Mouse (Mus musculus) liver, embryonic 15.5 days (tissue): Measurements from ENCODE around the gene Zmiz1. TPM values are rescaled to one million over a fixed set of nuclear protein-coding genes. Genes with fewer than 3 reads are reported as not detected.

Experiments
- ATAC-seq: fragments of 200-750 bp; cut with Nextera tagmentation; 2 replicates; pipeline ENCODE4 v1.8.0; 2017; ENCODE audit warnings: moderate number of reproducible peaks, mild to moderate bottlenecking, moderate library complexity; ENCODE audit not compliant: insufficient read depth
- H3K27ac ChIP-seq: fragments of 300-500 bp; sonication (generic); replicated peaks from 2 replicates; pipeline ENCODE4 v1.5.1; 2015; ENCODE audit warnings: mild to moderate bottlenecking, inconsistent platforms
- H3K27me3 ChIP-seq: fragments of 300-500 bp; sonication (generic); 2 replicates; pipeline ENCODE4 v1.6.1; 2015; ENCODE audit warnings: mild to moderate bottlenecking, inconsistent platforms
- H3K36me3 ChIP-seq: fragments of 300-500 bp; sonication (generic); replicated peaks from 2 replicates; pipeline ENCODE4 v1.6.1; 2015; ENCODE audit warnings: moderate library complexity, mild to moderate bottlenecking, inconsistent platforms
- H3K4me1 ChIP-seq: fragments of 300-500 bp; sonication (generic); replicated peaks from 2 replicates; pipeline ENCODE4 v1.6.1; 2015; ENCODE audit warnings: inconsistent platforms
- H3K4me2 ChIP-seq: fragments of 300-500 bp; sonication (generic); 2 replicates; pipeline ENCODE4 v1.6.1; 2015; ENCODE audit warnings: moderate library complexity, mild to moderate bottlenecking, inconsistent platforms
- H3K4me3 ChIP-seq: fragments of 300-500 bp; sonication (generic); replicated peaks from 2 replicates; pipeline ENCODE4 v1.5.1; 2015; ENCODE audit warnings: mild to moderate bottlenecking, inconsistent platforms
- H3K9ac ChIP-seq: fragments of 300-500 bp; sonication (generic); 2 replicates; pipeline ENCODE4 v1.6.1; 2015; ENCODE audit warnings: moderate library complexity, mild to moderate bottlenecking, inconsistent platforms
- H3K9me3 ChIP-seq: fragments of 300-500 bp; sonication (generic); replicated peaks from 2 replicates; pipeline ENCODE4 v1.6.1; 2016; ENCODE audit warnings: inconsistent platforms
- WGBS: fragments of 180-500 bp; shearing (Covaris S2); methylation state at CpG from one replicate; pipeline ENCODE4 v1.1.7; 2015; ENCODE audit warnings: mixed read lengths; ENCODE audit not compliant: insufficient replicate concordance; 5-methylcytosine and 5-hydroxymethylcytosine counted together
- polyA plus RNA-seq: library from polyadenylated mRNA; unstranded; fragments of >200 nt; fragmentation: Nextera tagmentation; extraction: Ambion mirVana; gene quantifications from 2 replicates; pipeline ENCODE4 v1.2.1, GENCODE M21; 2015

Zmiz1 gene
- polyA plus RNA-seq, 1 experiment from 2014 or later: 4.3 TPM

GRCm38 (mm10) chr14:25440116-25440515, 18.9 kb upstream of the Zmiz1 start:
- Histone ChIP-seq H3K27ac (no peak overlapping the region), H3K27me3 (no peaks in the 10 kb centered on the region; the same call in 1 of the 2 replicates), H3K9ac (no peak overlapping the region), H3K36me3 (no peaks in the 10 kb centered on the region), H3K4me2 (no peak overlapping the region), H3K9me3 (no peaks in the 10 kb centered on the region), H3K4me3 (no peak overlapping the region), H3K4me1 (0 out of 2 replicates have a peak, but pooled peaks cover 5% of the 10 kb centered on the region)
- no peak for ATAC-seq
- WGBS: 6% methylated on average over 1 of the region's 1 CpGs

DNA sequence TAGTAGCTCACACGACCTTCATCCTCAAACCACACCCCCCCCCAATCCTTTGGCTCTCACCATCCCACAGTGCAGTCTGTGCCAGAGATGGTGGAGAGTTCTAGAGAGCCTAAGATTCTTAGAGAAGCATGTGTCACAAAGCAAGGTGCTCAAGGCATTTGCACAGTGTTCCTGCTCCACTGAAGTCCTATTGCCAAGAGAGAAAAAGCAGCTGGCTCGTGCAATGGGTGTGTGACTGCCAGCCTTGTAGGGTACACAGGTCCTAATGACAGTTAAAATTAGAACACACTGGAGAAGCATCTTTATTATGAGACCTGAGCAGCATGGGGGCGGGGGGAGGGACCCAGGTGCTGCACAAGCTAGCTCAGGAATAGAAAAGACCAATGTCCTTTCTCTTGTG, 18.2 kb upstream of the Zmiz1 start:
- no peak overlapping the region for H3K27ac ChIP-seq
- 38% methylated on average over 3 of the region's 3 CpGs for WGBS
- ATAC-seq: no peak
- H3K4me3 ChIP-seq: no peak overlapping the region
- H3K9ac ChIP-seq: no peak overlapping the region
- H3K27me3 ChIP-seq: no peaks in the 10 kb centered on the region; the same call in 1 of the 2 replicates
- no peaks in the 10 kb centered on the region for H3K9me3 ChIP-seq
- no peak overlapping the region for H3K4me2 ChIP-seq
- H3K36me3 ChIP-seq: no peaks in the 10 kb centered on the region
- 0 out of 2 replicates have a peak, but pooled peaks cover 5% of the 10 kb centered on the region for H3K4me1 ChIP-seq

DNA sequence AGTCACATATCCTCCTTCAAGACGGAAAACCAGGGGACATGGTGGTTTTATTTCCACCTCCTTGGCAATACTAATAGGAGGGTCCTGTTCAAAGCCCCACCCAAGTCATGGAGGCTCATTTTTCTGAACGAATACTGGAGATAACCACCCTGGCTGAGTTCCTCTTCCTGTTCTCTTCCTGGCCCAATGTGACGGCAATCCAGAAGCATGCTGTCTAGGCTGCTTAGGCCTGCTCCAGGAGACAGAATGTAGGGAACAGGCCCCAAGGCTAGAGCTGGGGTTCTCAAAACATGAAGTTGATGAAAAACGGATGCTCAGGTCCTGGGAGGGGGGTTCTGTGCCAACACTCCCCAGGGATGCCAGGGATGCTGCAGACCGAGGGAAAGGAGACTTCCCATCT, 17.5 kb upstream of the Zmiz1 start:
- Histone ChIP-seq H3K27ac (no peak overlapping the region), H3K27me3 (no peaks in the 10 kb centered on the region; the same call in 1 of the 2 replicates), H3K9ac (no peak overlapping the region), H3K4me1 (0 out of 2 replicates have a peak, but pooled peaks cover 5% of the 10 kb centered on the region), H3K9me3 (no peaks in the 10 kb centered on the region), H3K4me3 (no peak overlapping the region), H3K4me2 (no peak overlapping the region), H3K36me3 (no peaks in the 10 kb centered on the region)
- no peak for ATAC-seq
- WGBS: 46% methylated on average over 5 of the region's 5 CpGs

GRCm38 (mm10) chr14:25442676-25443075, 16.3 kb upstream of the Zmiz1 start:
- H3K27ac ChIP-seq: no peak overlapping the region
- no peak for ATAC-seq
- no peak overlapping the region for H3K4me2 ChIP-seq
- H3K4me1 ChIP-seq: 0 out of 2 replicates have a peak, but pooled peaks cover 8% of the 10 kb centered on the region
- no peak overlapping the region for H3K9ac ChIP-seq
- no peak overlapping the region for H3K4me3 ChIP-seq
- H3K9me3 ChIP-seq: no peaks in the 10 kb centered on the region
- 27% methylated on average over 2 of the region's 2 CpGs for WGBS
- H3K36me3 ChIP-seq: no peaks in the 10 kb centered on the region
- peaks cover 5% of the 10 kb centered on the region; the same call in 1 of the 2 replicates for H3K27me3 ChIP-seq

DNA sequence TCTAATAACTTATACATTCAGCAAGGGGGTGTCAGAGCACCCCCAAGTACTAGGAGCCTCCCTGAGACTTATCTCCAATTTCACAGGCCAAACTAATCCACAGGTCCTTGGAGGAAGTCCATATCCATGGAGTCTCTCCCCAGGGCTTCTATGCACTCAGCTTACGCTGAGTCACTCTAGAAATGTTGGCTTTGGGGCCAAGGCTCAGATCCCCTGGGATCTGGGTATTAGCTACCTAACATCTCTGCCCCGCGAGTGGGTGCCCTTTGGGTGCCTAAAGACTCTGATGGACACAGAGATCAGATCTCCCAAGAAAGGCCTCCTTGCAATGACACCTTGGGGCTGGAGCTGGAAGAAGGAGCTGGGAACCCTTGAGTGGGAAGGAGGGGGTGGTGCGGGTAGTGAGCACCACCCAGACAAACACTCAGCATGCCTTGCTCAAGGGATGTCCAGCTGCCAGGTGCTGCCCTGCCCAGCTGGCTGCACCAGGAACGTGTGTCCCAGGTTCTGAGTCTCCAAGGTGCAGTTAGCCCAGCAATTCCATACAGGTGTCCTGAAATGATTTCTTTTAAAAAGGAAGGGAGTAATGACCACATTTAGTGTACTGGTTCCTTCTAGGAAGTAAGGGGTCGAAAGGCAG, 11.7 kb upstream of the Zmiz1 start:
- ATAC-seq: no peak
- no peak overlapping the region for H3K4me3 ChIP-seq
- H3K4me1 ChIP-seq: peaks cover 35% of the 10 kb centered on the region
- H3K9ac ChIP-seq: no peak overlapping the region
- H3K36me3 ChIP-seq: no peaks in the 10 kb centered on the region
- peaks cover 8% of the 10 kb centered on the region; the same call in 1 of the 2 replicates for H3K27me3 ChIP-seq
- no peak overlapping the region for H3K4me2 ChIP-seq
- no peaks in the 10 kb centered on the region for H3K9me3 ChIP-seq
- WGBS: 68% methylated on average over 6 of the region's 6 CpGs
- no peak overlapping the region for H3K27ac ChIP-seq

DNA sequence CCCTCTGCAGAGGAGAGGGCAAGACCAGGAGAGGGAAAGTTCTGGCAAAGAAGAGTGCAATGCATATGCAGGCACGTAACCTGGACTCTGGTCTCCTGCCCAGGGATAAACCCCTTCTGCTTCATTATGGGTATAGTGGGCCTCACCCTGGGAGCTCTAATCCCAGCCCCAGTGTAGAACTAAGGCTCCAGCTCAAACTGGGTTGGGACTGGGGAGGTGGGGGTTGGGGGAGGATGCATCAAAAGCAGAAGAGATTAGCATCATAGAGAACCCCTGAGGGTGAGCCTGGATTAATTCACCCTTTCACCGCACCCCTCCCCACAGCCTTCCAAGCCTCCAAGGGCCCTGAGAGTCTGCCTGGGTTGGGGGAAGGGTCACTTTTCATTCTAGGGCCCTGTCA, 10.5 kb upstream of the Zmiz1 start:
- 58% methylated on average over 2 of the region's 2 CpGs for WGBS
- peaks cover 42% of the 10 kb centered on the region for H3K4me1 ChIP-seq
- H3K4me3 ChIP-seq: no peak overlapping the region
- ATAC-seq: no peak
- no peaks in the 10 kb centered on the region for H3K9me3 ChIP-seq
- peaks cover 9% of the 10 kb centered on the region; the same call in 1 of the 2 replicates for H3K27me3 ChIP-seq
- no peak overlapping the region for H3K9ac ChIP-seq
- no peaks in the 10 kb centered on the region for H3K36me3 ChIP-seq
- no peak overlapping the region for H3K27ac ChIP-seq
- no peak overlapping the region for H3K4me2 ChIP-seq

DNA sequence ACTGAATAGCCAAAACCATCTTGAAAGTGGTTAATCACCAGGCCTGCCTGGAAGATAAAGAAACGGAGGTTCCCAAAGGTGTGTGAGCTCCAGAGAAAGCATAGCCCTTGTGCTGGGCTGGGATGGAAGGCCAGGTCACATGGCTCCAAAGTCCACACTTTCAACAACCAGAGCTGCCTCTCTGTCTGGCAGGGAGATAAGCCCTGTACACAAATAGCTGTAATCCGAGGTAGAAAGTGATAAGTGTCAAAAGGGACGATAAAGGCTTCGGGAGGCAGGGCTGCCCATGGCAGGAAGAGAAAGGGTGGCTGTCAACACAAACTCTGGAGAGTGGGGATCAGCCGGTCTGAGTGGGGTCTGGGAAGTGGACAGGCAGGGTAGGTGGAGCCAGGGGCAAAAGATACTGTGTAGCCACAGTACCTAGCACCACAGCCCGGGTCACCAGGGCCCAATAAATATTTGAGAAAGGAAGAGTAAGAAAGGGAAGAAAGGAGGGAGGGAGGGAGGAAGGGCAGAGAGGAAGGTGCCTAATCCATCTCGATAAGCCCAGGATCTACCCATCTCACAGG, 7.8 kb upstream of the Zmiz1 start:
- no peaks in the 10 kb centered on the region for H3K9me3 ChIP-seq
- H3K4me3 ChIP-seq: 0 out of 2 replicates have a peak overlapping the region, but pooled peaks have one; percentile 14
- H3K27me3 ChIP-seq: peaks cover 35% of the 10 kb centered on the region
- no peaks in the 10 kb centered on the region for H3K36me3 ChIP-seq
- peak; percentile 60 for ATAC-seq
- H3K4me2 ChIP-seq: peak overlapping the region; percentile 29
- peak overlapping the region; percentile 80 for H3K27ac ChIP-seq
- 6% methylated on average over 7 of the region's 7 CpGs for WGBS
- no peak overlapping the region for H3K9ac ChIP-seq
- peaks cover 53% of the 10 kb centered on the region for H3K4me1 ChIP-seq

DNA sequence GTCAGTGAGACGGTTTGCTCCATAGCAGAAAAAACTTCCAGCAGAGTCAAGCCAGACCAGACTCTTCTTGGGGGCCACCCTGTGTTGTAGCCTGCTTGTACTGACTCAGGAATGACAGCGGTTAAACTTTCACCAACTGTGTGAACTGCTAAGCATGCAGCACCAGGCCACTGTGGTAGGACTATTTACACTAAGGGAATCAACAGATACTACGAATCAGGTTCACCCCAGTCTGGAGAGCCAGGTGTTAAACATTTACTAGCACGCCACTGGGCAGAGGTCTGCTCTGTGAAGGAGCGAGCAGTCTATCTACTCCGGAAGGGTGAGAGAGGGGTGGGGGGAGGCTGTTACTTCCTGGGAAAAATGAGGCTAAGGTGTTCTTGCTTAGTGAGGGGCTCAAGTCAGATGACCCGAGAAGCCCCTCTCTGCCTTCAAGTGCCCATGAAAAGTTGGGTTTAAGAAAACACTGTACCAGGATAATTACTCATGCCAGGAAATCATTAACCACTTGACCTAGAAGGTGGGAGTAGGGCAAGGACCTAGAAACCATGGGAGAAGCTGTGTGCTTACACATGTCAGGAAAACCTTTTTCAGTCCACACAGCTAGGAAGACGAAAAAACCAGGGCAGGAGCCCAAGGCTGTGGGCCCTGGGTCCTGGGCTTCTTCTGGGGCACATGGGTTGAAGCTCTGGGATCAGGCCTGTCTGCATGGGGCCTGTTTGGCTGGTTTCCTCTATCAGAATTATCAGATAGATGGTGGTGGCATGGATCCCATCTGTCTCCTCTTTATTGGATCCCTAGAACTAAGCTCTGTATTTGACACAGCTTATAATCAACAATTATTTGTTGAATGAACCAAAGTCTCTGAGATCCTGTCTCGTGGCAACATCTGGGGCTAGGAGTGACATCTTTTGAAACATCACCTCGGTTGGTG, 7.0 kb upstream of the Zmiz1 start:
- 38% methylated on average over 10 of the region's 10 CpGs for WGBS
- Histone ChIP-seq H3K27me3 (peaks cover 43% of the 10 kb centered on the region), H3K36me3 (no peaks in the 10 kb centered on the region), H3K4me2 (peak overlapping the region; percentile 29), H3K9me3 (no peaks in the 10 kb centered on the region), H3K9ac (no peak overlapping the region), H3K4me1 (peaks cover 54% of the 10 kb centered on the region), H3K4me3 (0 out of 2 replicates have a peak overlapping the region, but pooled peaks have one; percentile 14), H3K27ac (peak overlapping the region; percentile 80)
- peak; percentile 83 for ATAC-seq

DNA sequence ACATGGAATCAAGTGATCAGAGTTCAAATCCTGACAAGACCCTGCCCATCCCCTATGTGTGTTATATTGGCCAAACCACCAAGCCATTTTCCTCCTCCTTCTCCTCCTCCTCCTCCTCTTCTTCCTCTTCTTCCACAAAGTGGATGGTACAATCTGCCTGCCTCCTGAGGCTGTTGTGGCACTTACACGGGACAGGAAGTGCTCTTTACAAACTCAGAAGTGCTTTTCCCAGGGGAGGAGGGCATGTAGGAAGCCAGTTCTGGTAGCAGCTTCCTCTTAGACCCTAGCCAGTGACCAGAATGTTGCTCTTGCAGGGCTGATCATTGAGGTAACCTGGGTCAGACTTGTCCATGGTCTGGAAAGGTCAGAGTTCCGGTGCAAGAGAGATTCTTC, 6.4 kb upstream of the Zmiz1 start:
- H3K36me3 ChIP-seq: no peaks in the 10 kb centered on the region
- 25% methylated on average over 2 of the region's 2 CpGs for WGBS
- H3K9me3 ChIP-seq: no peaks in the 10 kb centered on the region
- peaks cover 57% of the 10 kb centered on the region for H3K4me1 ChIP-seq
- H3K27me3 ChIP-seq: peaks cover 45% of the 10 kb centered on the region
- no peak overlapping the region for H3K4me3 ChIP-seq
- peak overlapping the region; percentile 79 for H3K27ac ChIP-seq
- H3K9ac ChIP-seq: no peak overlapping the region
- H3K4me2 ChIP-seq: no peak overlapping the region
- no peak for ATAC-seq

- no peaks in the 10 kb centered on the region for H3K36me3 ChIP-seq
- H3K27ac ChIP-seq: no peak overlapping the region
- H3K4me2 ChIP-seq: no peak overlapping the region
- 62% methylated on average over 12 of the region's 12 CpGs for whole genome bisulfite sequencing
- H3K9ac ChIP-seq: no peak overlapping the region
- H3K4me1 ChIP-seq: peaks cover 63% of the 10 kb centered on the region
- H3K4me3 ChIP-seq: no peak overlapping the region
- peaks cover 61% of the 10 kb centered on the region for H3K27me3 ChIP-seq
- H3K9me3 ChIP-seq: no peaks in the 10 kb centered on the region
- no peak for ATAC-seq
Observed at GRCm38 (mm10) chr14:25454066-25454760, 4.8 kb upstream of the Zmiz1 start.
